Mouse (Mus musculus): ENCODE data around the gene G2e3. TPM values are rescaled to one million over a fixed set of nuclear protein-coding genes. Genes with fewer than 3 reads are reported as not detected.

The G2e3 gene
- total RNA-seq, 2 experiments from 2014 or later: 2.8 to 3.4 TPM

Other genes starting within 250 kb of the G2e3 start
- 10 to 100 TPM; 25.1 to 26.8 TPM for gene Scfd1, start 29.4 kb downstream of the G2e3 start, total RNA-seq (2021)
- under 1 TPM; 0.22 to 0.34 TPM for gene Coch, start 245.3 kb downstream of the G2e3 start, total RNA-seq (2021)

Measured in heart, postnatal 25 days (tissue).